Mouse (Mus musculus) embryonic stem cell, embryonic (primary cell): ENCODE data around the gene Acvr1.

ENCODE experiments used
- CTCF ChIA-PET, 4 experiments: fragments of 300-600 bp in 2 of 4; fragments of 350-600 bp in 2 of 4; sonication (Branson Sonifier 250); formaldehyde crosslinking; loops; one replicate each; lab custom pipeline; 2022; ENCODE audit warnings: inconsistent platforms in 2 of 4; lab: Charles Lee
- POLR2A ChIA-PET, 4 experiments: fragments of 300-600 bp in 2 of 4; fragments of 350-600 bp in 2 of 4; sonication (Branson Sonifier 250); formaldehyde crosslinking; loops; one replicate each; lab custom pipeline; 2022; ENCODE audit warnings: antibody characterized with exemption in 4 of 4, inconsistent platforms in 1 of 4; lab: Charles Lee

Acvr1 gene

GRCm38 (mm10) chr2:58478144-58478543 lies 88.8 kb downstream of the Acvr1 start:
- POLR2A ChIA-PET = no interaction called here
- CTCF ChIA-PET = interaction anchor here in 2 of 4 experiments (1.0 to 3.7 kb wide), 2 partner anchors 187 to 188 kb away, joined by 3 to 15 read pairs; no protein-coding TSS in a partner anchor

DNA sequence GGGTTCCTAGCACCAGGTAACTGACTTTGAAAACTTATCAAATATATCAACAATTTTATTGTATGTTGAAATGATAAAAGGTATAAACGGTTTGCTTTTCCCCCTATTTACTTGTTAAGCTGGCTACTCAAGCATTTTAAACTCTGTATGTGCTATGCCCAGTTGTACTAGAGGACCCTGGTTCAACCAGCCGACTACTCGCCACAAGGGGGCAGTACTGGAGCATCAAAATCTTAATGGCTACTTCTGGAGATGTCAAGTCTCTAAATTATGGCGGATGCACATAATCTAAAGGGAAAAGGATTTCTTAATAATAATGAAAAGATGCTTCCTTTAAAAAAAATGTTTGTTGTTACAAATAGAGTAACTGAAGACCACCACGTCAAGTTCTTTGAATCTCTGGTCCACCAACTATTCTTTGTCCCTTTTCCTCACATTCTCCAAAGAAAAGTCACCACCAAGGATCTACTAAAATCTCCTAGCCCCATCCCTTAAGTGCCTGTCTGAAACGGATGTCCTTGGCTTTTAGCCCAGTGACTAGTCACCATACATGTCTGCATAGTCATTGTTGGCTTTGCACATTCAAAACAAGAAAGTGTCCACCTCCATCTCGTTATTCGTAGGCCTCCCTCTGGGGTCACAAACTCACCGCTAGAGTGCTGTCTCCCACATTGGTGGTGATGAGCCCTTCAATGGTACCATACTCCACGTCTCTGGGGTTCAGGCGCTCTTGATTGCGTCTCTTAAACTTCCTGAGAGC lies 89.8 kb downstream of the Acvr1 start:
- CTCF ChIA-PET = interaction anchor here (0.6 to 3.7 kb wide), 10 partner anchors 90 to 720 kb away, joined by 3 to 15 read pairs (median 5); no protein-coding TSS in a partner anchor
- POLR2A ChIA-PET = interaction anchor here in 3 of 4 experiments (0.6 to 1.4 kb wide), 7 partner anchors 14 to 1231 kb away, joined by 3 to 7 read pairs (median 3); partner anchors contain the start of genes Acvr1 (in 1 of the 3) and Upp2 (in 1 of the 3)

GRCm38 (mm10) chr2:58475578-58475977 lies 91.4 kb downstream of the Acvr1 start:
- CTCF ChIA-PET = interaction anchor here (0.6 to 3.7 kb wide), 7 partner anchors 91 to 192 kb away, joined by 3 to 15 read pairs (median 5); partner anchors contain the start of genes Acvr1 (in 1 of the 4) and Upp2 (in 1 of the 4)

DNA sequence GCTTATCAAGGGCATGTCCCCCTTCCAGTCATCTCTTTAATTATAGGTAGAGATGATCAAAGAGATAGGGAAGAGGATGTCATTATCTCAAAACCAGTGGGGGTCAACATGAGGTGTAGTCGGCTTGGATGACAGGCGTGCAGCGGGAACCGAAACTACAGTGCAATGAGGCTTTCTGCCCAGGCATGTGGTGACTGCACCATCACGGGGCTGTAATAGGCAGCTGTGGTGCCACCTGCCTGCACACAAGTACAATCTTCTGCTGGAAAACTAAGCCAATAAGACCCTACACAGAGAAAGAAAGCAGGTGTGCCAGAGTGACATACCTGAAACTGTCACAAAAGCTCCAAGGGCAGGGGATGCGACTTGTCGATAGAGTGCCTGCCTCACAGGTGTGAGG lies 96.7 kb downstream of the Acvr1 start:
- ChIA-PET POLR2A (interaction anchor here in 1 of 4 experiments (1.1 kb wide), 1 partner anchor 156 kb away, joined by 3 read pairs; no protein-coding TSS in a partner anchor), CTCF (no interaction called here)

More at GRCm38 (mm10) chr2:58475578-58475977, 91.4 kb downstream of the Acvr1 start:
- POLR2A ChIA-PET = interaction anchor here in 2 of 4 experiments (0.7 to 1.4 kb wide), 3 partner anchors 150 to 264 kb away, joined by 3 to 5 read pairs (median 4); no protein-coding TSS in a partner anchor

DNA sequence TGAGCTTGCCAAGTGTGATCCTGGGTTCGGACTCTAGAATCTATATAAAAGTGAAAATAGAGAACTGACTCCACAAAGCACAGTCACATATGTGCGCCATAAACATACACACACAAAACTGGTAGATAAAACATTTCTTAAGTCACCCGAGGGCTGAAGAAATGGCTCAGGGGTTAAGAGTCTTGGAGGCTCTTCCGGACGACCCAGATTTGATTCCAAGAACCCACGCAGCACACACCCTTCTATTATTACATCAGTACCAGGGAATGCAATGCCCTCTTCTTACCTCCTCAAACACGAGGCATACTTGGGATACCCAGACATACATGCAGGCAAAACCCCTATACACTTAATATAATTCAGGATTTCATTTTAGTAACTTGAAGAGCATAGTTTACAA lies 97.1 kb downstream of the Acvr1 start, which contains the start of gene Gm17409:
Gene Gm17409 (plus strand): TSS at position 301 of the 400 bp plus-strand sequence.
- ChIA-PET POLR2A (no interaction called here), CTCF (no interaction called here)

DNA sequence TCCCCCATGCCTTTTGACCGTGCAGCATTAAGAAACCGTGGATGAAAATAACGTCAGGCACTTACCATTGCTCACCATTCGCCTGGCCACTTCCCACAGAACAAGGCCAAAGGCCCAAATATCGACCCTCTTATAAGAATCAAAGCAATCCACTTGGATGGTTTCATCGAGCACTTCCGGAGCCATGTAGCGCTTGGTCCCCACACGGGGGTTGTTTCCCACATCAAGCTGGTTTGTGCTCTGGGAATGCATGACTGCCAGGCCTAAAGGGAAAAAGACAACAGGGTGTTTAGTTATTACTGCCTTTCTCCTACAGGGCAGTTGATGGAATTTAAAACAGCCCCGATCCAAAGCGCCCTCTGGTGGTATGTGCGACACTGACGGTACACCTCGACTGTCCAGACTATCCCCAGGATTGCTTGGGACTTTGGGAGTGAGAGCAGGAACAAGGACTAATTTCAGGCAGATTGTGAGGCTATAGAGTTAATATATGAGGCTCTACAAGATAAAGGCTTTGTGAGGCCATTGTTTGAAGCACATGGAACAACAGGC lies 108.1 kb downstream of the Acvr1 start:
- POLR2A ChIA-PET = no interaction called here

DNA sequence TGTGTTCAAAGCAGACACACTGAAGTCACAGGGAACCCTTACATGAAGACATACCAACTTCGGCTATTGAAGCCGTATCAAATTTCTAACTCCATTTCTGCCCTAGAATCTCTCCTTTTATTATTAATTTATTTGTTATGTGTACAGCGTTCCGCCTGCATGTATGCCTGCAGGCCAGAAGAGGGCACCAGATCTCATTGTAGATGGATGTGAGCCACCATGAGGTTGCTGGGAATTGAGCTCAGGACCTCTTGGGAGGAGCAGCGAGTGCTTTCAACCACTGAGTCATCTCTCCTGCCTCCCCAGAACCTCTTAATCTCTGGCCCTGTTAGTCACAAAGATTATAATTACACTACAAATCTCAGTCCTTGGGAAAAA lies 109.5 kb downstream of the Acvr1 start:
- ChIA-PET POLR2A (no interaction called here), CTCF (interaction anchor here (0.5 to 2.3 kb wide), 7 partner anchors 9 to 211 kb away, joined by 3 to 10 read pairs (median 3); no protein-coding TSS in a partner anchor)

More for the DNA sequence above, 108.1 kb downstream of the Acvr1 start:
- CTCF ChIA-PET = interaction anchor here in 3 of 4 experiments (0.6 to 2.3 kb wide), 6 partner anchors 9 to 404 kb away, joined by 3 to 10 read pairs (median 4); no protein-coding TSS in a partner anchor

GRCm38 (mm10) chr2:58456843-58457487 lies 110.0 kb downstream of the Acvr1 start:
- POLR2A ChIA-PET = interaction anchor here in 1 of 4 experiments (0.7 kb wide), 2 partner anchors 129 to 1089 kb away, joined by 3 to 6 read pairs; no protein-coding TSS in a partner anchor
- CTCF ChIA-PET = interaction anchor here in 3 of 4 experiments (0.9 to 2.3 kb wide), 3 partner anchors 201 to 208 kb away, joined by 3 to 10 read pairs (median 3); no protein-coding TSS in a partner anchor

- POLR2A ChIA-PET = interaction anchor here in 1 of 4 experiments (0.6 to 1.3 kb wide), 2 partner anchors 22 to 108 kb away, joined by 4 to 5 read pairs; no protein-coding TSS in a partner anchor
- CTCF ChIA-PET = no interaction called here
These were observed 112.7 kb downstream of the Acvr1 start for GRCm38 (mm10) chr2:58454095-58454865.

GRCm38 (mm10) chr2:58447001-58447400 lies 120.0 kb downstream of the Acvr1 start:
- CTCF ChIA-PET = no interaction called here
- POLR2A ChIA-PET = interaction anchor here in 1 of 4 experiments (1.5 kb wide), 1 partner anchor 11 kb away, joined by 3 read pairs; no protein-coding TSS in a partner anchor

DNA sequence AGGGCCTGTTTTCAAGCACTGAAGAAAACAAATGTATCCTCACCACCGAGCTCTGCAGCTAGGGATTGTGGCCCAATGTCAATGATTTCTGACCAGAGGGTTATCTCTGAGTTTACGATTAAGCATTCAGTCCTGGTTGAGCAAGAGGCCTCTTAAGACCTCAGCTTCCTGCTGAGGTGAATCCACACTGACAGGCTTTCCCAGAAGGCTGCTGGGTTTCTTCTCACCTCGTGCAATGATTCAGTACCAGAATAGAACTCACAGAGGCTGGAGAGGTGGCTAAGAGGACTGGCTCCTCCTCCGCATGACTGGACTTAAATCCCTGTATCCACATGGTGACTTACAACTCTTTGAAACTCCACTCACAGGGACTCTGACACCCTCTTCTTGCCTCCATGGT lies 123.8 kb downstream of the Acvr1 start:
- ChIA-PET CTCF (no interaction called here), POLR2A (no interaction called here)

GRCm38 (mm10) chr2:58436911-58437310 lies 130.0 kb downstream of the Acvr1 start:
- CTCF ChIA-PET = no interaction called here
- POLR2A ChIA-PET = interaction anchor here in 1 of 4 experiments (0.7 kb wide), 1 partner anchor 14 kb away, joined by 3 read pairs; no protein-coding TSS in a partner anchor

DNA sequence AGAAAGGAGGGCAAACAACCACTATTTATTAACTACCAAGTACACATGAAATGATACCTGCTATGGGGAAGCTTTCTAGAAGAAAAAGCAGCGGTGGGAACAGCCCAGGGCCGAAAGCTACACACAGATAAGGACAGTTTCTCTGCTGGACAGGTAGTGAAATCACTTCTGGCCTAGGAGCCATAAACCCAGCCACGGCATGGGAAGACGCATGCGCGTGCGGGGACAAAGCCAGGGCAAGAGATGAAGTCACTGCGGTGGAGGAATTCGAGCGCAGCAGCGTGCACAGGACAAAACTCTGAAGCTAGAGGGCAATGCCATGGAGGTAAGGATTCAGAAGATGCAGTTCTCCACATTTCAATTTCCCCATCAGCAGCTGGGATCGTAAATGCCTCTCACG lies 131.4 kb downstream of the Acvr1 start:
- CTCF ChIA-PET = no interaction called here

DNA sequence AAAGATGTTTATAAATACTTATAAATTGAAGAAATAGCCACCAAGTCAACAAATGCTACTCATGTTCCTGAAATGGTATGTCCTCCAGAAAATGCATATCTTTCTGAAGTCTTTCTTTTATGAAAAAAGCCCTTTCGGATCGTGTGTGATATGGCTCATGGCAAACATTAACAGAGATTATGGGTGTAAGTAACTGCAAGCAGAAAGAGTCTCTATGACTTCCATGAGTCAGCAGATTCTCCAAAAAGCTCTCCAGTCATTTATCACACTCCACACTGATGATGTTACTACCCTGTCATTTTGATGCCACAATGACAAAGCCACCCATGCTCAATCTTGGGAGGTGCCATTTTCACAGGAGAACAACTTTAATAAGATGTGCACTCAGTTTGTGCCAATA lies 132.5 kb downstream of the Acvr1 start:
- ChIA-PET POLR2A (no interaction called here), CTCF (no interaction called here)

More for the DNA sequence above, 131.4 kb downstream of the Acvr1 start:
- POLR2A ChIA-PET = interaction anchor here in 1 of 4 experiments (1.2 kb wide), 1 partner anchor 11 kb away, joined by 3 read pairs; no protein-coding TSS in a partner anchor

GRCm38 (mm10) chr2:58433317-58433716 lies 133.6 kb downstream of the Acvr1 start:
- ChIA-PET CTCF (interaction anchor here in 1 of 4 experiments (0.6 kb wide), 3 partner anchors 79 to 1162 kb away, joined by 3 to 4 read pairs (median 3); no protein-coding TSS in a partner anchor), POLR2A (interaction anchor here in 1 of 4 experiments (1.6 kb wide), 1 partner anchor 20 kb away, joined by 4 read pairs; no protein-coding TSS in a partner anchor)

DNA sequence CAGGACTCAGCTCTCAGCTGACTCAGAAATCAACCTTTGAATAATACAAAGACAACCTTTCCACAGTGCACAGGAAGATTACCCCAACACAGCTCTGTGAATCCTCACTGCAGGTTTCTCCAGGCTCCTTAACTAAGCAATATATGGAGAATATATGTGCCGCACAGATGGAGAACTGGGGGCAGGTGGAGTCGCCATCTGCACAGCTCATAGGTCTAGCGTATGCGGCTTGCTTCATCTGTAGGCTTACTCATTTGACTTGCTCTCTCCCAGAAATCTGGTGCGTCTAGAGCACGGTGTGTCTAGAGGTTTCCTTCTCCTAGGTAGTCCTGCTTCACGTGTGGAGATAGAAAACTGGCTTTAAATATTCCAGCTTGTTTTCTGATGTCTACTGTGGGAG lies 134.7 kb downstream of the Acvr1 start:
- CTCF ChIA-PET = no interaction called here
- POLR2A ChIA-PET = interaction anchor here in 1 of 4 experiments (1.6 kb wide), 1 partner anchor 21 kb away, joined by 4 read pairs; no protein-coding TSS in a partner anchor

DNA sequence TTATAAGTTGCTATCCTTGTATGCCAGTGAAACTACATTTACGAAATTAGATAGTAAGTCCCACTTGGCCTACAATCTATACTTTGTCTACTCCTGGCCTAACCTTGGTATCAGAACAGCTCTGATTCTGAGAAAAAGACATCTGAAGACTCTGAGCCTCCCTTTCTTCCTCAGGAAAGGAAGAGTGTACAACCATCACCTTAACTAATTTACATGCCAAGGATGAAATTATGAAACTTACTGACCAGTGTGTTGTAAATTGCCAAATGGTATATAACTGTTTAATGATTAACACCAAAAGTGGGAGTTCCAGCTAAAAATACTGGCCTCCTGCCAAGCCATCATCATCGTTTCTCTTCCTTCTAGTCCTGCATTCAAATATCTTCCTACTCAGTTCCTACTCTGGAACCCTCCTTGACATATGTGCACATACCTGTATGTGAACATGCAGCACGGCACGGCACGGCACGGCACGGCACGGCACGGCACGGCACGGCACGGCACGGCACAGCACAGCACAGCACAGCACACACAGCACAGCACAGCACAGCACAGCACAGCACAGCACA lies 141.4 kb downstream of the Acvr1 start:
- CTCF ChIA-PET = no interaction called here
- POLR2A ChIA-PET = no interaction called here
